Mouse (Mus musculus) cerebellum, adult (tissue): ENCODE measurements around the gene Herc1.
A peak's percentile ranks its signal among the peaks of the same experiment; 100 is the strongest.

Experiments used
- ATAC-seq: cut with Nextera tagmentation; 2 replicates; pipeline ENCODE4 v1.9.2; 2017; ENCODE audit warnings: mild to moderate bottlenecking, moderate library complexity, mixed read lengths; ENCODE audit not compliant: insufficient number of reproducible peaks, low FRiP score, low TSS enrichment

Herc1 gene

GRCm38 (mm10) chr9:66488786-66489185, 138.5 kb downstream of the Herc1 start:
- no peak for ATAC-seq

- ATAC-seq: no peak
These were observed 142.1 kb downstream of the Herc1 start for GRCm38 (mm10) chr9:66492361-66492760.

- no peak for ATAC-seq
These were observed 143.7 kb downstream of the Herc1 start for GRCm38 (mm10) chr9:66493992-66494391.

GRCm38 (mm10) chr9:66501248-66501647, 151.0 kb downstream of the Herc1 start:
- no peak for ATAC-seq

GRCm38 (mm10) chr9:66503879-66504411, 153.7 kb downstream of the Herc1 start:
- no peak for ATAC-seq

- no peak for ATAC-seq
These were observed 154.3 kb downstream of the Herc1 start for GRCm38 (mm10) chr9:66504518-66504917.

GRCm38 (mm10) chr9:66505141-66505917, 155.1 kb downstream of the Herc1 start:
- no peak for ATAC-seq

- ATAC-seq: no peak
These were observed 155.8 kb downstream of the Herc1 start for GRCm38 (mm10) chr9:66506011-66506410.

- ATAC-seq: no peak
These were observed 156.2 kb downstream of the Herc1 start for GRCm38 (mm10) chr9:66506424-66506823.

- ATAC-seq: no peak
These were observed 157.4 kb downstream of the Herc1 start for GRCm38 (mm10) chr9:66507684-66508083.

GRCm38 (mm10) chr9:66508890-66509399, 158.7 kb downstream of the Herc1 start:
- no peak for ATAC-seq

- 0 out of 2 replicates have a peak, but pooled peaks have one; percentile 6 for ATAC-seq
These were observed 160.1 kb downstream of the Herc1 start for GRCm38 (mm10) chr9:66510351-66510841.

- ATAC-seq: no peak
These were observed 160.7 kb downstream of the Herc1 start for GRCm38 (mm10) chr9:66510944-66511343.

- ATAC-seq: peak; percentile 68
These were observed 161.5 kb downstream of the Herc1 start for GRCm38 (mm10) chr9:66511580-66512350.

- ATAC-seq: peak; percentile 31
These were observed 162.1 kb downstream of the Herc1 start for GRCm38 (mm10) chr9:66512351-66512671.

- ATAC-seq: no peak
These were observed 162.9 kb downstream of the Herc1 start for GRCm38 (mm10) chr9:66513150-66513549.

GRCm38 (mm10) chr9:66513661-66514255, 163.5 kb downstream of the Herc1 start:
- ATAC-seq: no peak

GRCm38 (mm10) chr9:66514256-66514770, 164.1 kb downstream of the Herc1 start, which contains the start of gene Fbxl22:
Gene Fbxl22 (minus strand): TSS chr9:66514593.
- no peak for ATAC-seq

- no peak for ATAC-seq
These were observed 164.9 kb downstream of the Herc1 start for GRCm38 (mm10) chr9:66515115-66515514.

GRCm38 (mm10) chr9:66515680-66516210, 165.5 kb downstream of the Herc1 start:
- no peak for ATAC-seq
